Mouse (Mus musculus): ENCODE measurements around the gene C2cd6.

GRCm38 (mm10) chr1:59142809-59143208, 48.1 kb upstream of the C2cd6 start:
- no peak for TF ChIP-seq POLR2A (IDR thresholded peaks at IDR 0.05; ENCODE audit: borderline replicate concordance, low read depth, low read length)
- no peak for TF ChIP-seq CTCF (IDR thresholded peaks at IDR 0.05; ENCODE audit: low read depth, low read length)
